Mouse (Mus musculus): ENCODE measurements at regions not wholly inside any gene's neighbourhood (a gene's known extent, or its start where the extent isn't known, plus 50 kb on each side); places are given as distances from the start of the nearest gene placed in this dataset.
A peak's percentile ranks its signal among the peaks of the same experiment; 100 is the strongest.

GRCm38 (mm10) chr3:52158788-52159260 is 53.9 kb upstream of the Maml3 start:
- DNase-seq, result peak; percentile 12

DNA sequence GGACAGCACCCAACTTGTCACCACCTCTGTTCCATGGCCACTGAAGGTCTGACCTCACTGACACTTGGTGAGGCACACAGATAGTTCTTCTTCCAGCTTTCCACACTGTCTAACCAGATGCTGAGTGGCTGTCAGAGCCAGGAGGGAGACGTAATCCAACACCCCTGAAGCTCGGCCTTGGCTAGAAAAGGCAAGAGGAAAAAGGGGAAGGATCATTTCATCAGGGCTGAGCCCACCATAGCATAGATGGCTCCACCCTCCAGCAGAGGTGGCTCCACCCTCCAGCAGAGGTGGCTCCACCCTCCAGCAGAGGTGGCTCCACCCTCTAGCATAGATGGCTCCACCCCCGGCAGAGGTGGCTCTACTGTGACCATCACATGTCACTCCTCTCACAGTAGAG is 56.8 kb upstream of the Maml3 start:
- DNase-seq, result peak; percentile 12

GRCm38 (mm10) chr3:52163990-52164389 is 59.1 kb upstream of the Maml3 start:
- no peak for DNase-seq

GRCm38 (mm10) chr3:52167420-52167819 is 62.5 kb upstream of the Maml3 start:
- DNase-seq, result no peak

GRCm38 (mm10) chr3:52170847-52171246 is 66.0 kb upstream of the Maml3 start:
- DNase-seq, result no peak

GRCm38 (mm10) chr3:52171303-52171702 is 66.4 kb upstream of the Maml3 start:
- DNase-seq, result no peak

- no peak for DNase-seq
Observed at GRCm38 (mm10) chr3:52173490-52173889, 68.6 kb upstream of the Maml3 start.

DNA sequence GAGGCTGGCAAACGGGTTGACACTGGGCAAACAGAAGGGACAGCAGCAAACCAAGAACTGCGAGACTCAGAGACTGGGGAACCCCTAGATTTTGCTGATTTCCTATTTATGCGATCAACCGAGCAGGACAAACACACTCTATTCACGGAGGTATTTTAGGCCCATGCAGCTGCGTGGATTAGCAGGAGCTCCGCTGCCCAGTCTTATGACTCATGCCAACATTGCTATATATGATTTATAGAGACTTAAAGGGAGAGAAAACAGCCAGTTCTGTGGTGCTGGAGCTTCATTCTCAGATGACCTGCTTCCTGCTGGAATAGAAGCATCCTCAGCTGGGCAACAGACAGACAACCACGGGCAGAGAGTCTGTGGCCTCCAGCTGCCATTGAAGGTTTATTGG is 71.2 kb upstream of the Maml3 start:
- DNase-seq, result no peak

GRCm38 (mm10) chr3:52178851-52179250 is 74.0 kb upstream of the Maml3 start:
- no peak for DNase-seq

- peak; percentile 23 for DNase-seq
Observed at GRCm38 (mm10) chr3:52179686-52180085, 74.8 kb upstream of the Maml3 start.

- DNase-seq, result no peak
Observed at GRCm38 (mm10) chr3:52180306-52180705, 75.4 kb upstream of the Maml3 start.

DNA sequence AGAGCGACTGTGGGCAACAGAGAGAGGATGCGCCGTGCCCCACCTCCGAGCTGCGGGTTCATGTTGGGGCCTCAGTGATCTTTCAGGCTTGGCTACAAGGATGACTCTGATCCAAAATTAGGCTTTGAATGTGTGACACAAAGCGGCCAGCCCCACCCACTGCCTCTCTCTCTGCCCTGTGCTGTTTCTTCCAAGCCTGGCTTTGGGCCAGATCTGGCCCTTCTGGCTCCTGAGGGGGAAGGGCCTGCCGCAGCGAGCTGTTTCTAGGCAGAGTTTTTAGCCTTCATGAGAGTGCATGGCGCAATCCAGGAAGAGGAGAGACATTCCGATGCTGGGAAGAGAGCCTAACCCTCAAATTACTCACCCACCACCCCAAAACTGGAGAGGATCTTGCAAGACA is 75.9 kb upstream of the Maml3 start:
- peak; percentile 58 for DNase-seq

- no peak for DNase-seq
Observed at GRCm38 (mm10) chr3:52181326-52182101, 76.6 kb upstream of the Maml3 start.

- DNase-seq, result no peak
Observed at GRCm38 (mm10) chr3:52184241-52184640, 79.4 kb upstream of the Maml3 start.

DNA sequence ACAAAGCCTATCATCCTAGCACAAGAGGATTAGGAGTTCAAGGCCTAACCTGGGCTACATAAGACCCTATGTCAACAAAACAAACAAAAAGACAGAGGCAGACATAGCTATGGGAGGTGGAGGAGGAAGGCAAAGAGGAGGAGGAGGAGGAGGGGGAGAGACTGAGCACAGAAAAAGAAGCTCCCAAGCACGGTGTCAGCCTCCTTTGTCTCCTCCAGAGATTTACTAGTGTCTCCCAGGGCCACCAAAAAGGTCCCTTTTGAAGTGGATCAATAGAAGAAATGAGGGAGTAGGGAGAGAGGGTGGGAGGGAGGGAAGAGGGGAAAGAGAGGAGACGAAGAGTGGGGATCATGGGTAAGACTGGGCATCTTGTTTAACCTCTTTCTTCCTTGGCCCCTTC is 80.5 kb upstream of the Maml3 start:
- DNase-seq, result no peak

DNA sequence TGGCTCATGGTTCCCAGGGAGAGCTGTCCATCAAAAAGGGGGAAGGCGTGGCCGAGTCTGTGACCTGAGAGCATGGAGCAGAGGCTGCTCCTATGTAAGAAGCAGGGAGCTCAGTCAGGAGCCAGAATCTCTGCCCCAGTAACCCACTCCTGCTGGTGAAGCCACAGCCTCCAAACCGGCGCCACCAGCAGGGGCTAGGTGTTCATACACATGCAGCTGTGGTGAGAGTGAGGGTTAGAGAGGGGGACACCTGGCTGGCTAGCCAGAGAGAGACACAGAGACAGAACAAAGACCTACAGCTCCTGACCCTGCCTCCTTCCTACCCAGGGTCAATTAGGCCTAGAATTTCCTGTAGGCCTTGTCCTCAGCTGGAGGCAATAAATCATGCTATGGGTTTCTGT is 80.7 kb upstream of the Foxo1 start:
- DNase-seq, result no peak

DNA sequence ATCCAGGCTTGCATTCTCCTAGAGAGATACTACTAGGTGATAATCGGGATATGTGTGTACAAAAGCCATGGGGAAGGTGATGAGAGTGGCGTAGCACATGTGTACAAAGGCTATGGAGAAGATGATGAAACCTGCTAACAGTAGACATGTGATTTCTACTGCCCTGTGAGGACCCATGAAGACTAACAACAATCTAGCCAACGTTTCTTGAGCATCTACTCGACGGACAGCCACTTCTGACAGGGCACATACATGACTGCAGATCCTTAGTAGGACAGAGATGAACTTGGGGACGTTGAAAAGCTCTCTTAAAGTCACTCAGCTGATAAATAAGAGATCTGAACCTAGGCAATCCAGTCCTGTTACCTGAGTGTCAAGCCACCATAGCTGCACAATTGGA is 79.8 kb upstream of the Foxo1 start:
- DNase-seq, result no peak

DNA sequence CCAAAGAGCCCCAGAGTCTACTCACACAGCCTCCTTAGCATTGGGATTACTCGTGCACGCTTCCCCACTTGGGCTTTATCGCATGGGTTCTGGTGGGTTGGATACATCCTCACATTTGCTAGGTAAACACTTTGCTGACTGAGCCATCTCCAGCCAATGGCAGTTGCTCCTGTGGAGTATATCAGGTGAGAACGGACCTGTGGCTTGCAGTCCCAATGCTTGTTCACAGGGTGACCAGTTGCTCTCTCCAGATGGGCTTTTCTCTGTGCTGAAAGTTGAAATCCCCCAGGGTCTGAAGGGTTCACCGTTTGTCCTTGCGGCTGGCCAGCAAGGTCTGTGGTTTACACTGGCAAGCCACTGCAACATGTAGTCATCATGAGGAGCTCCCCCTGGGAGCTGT is 79.1 kb upstream of the Foxo1 start:
- no peak for DNase-seq

DNA sequence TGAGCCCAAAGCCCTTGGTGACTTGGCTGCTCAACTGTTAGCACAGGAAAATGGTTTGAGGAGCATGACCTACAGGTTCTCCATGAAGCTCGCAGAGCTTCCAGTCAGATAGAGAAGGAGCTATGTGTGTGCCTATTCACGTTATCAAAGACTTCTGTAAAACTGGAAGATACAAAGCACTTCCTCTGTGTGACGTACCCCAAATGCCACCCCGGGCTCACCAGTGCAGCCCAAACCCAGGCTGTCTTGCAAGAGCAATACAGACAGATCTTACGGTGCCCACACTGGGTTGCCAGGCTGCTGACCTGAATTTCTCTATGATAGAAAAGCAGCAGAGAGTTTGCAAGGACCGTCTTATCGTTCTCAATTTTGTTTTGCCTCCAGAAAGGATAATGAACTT is 78.1 kb upstream of the Foxo1 start:
- DNase-seq, result no peak

- no peak for DNase-seq
Observed at GRCm38 (mm10) chr3:52193026-52193425, 75.1 kb upstream of the Foxo1 start.

GRCm38 (mm10) chr3:52194216-52194615 is 73.9 kb upstream of the Foxo1 start:
- no peak for DNase-seq

DNA sequence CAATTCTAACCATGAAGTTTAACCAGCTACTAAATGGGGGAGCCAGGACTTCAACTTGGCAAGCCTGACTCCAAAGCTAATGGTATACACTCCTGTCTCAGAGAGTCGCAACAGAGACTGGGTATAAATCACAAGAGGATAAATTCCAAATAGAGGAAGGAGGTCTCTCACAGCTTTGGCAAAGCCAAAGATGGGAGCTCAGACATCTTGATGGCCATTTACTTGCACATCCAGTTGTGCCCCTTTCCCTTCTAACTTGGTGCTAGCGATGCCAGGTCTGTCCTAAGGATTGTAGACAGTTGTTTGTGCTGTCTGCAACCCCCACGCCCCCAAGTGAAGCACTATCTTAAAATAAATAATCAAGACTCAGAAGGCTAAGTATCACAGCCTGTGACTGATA is 72.7 kb upstream of the Foxo1 start:
- no peak for DNase-seq

DNA sequence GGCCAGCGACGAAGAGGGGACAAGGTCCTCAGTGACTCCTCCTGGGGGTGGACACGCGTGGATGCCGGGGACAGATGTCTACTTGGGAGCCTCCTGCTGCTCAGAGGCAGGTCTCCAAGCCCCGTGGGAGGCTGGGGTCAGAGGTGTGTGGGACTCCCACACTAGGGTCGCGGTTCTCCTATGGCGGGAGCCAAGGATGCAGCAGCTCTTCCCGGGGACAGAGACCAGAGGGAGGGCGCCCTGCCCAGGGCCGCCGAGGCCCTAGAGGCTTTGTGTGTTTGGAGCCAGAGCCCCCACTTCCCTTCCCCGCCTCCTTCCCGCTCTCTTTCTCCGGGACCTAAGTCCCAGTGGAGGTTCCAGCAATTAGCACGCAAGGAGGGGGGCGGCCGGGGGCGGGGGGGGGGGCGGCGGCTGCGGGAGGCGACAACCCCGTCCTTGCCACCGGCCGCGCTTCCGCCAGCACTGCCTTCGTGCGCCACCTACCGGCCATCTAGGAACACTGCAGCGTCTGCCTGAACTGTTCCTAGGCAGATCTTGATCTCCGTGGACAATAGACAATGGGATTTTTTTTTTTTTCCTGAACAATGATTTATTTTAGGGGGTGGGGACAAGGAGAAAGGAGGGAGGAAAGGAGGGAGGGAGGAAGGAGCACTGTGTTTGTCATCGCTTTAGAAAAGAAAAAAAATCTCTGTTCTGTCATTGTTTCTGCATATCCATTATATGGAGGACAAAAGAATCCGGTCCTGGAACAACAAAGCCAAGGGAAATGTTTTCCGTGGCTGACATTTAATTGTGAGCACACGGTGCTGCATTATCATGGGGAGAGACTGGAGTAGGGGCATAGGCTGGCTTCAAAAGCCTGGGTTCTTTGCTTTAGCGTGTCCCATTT is 71.8 kb upstream of the Foxo1 start:
- peak; percentile 76 for DNase-seq

- DNase-seq, result no peak
Observed at GRCm38 (mm10) chr3:52196936-52197246, 71.2 kb upstream of the Foxo1 start.

All from liver (tissue).